Mouse (Mus musculus) small intestine, adult 2 months (tissue): ENCODE results near the gene Brca2.

Experiments
- CTCF ChIP-seq: fragments of 200-500 bp; IDR thresholded peaks from 2 replicates; pipeline ENCODE4 v1.5.1; 2012; ENCODE audit warnings: low read depth, mild to moderate bottlenecking, control low read depth, inconsistent platforms, low read length, moderate library complexity, mixed read lengths; ENCODE audit not compliant: insufficient replicate concordance, insufficient read length; ENCODE audit errors: extremely low read depth
- POLR2A ChIP-seq: fragments of 200-500 bp; IDR thresholded peaks from 2 replicates; pipeline ENCODE4 v1.6.1; 2012; ENCODE audit warnings: low read depth, mild to moderate bottlenecking, control low read depth, inconsistent platforms, low read length, moderate library complexity

DNA sequence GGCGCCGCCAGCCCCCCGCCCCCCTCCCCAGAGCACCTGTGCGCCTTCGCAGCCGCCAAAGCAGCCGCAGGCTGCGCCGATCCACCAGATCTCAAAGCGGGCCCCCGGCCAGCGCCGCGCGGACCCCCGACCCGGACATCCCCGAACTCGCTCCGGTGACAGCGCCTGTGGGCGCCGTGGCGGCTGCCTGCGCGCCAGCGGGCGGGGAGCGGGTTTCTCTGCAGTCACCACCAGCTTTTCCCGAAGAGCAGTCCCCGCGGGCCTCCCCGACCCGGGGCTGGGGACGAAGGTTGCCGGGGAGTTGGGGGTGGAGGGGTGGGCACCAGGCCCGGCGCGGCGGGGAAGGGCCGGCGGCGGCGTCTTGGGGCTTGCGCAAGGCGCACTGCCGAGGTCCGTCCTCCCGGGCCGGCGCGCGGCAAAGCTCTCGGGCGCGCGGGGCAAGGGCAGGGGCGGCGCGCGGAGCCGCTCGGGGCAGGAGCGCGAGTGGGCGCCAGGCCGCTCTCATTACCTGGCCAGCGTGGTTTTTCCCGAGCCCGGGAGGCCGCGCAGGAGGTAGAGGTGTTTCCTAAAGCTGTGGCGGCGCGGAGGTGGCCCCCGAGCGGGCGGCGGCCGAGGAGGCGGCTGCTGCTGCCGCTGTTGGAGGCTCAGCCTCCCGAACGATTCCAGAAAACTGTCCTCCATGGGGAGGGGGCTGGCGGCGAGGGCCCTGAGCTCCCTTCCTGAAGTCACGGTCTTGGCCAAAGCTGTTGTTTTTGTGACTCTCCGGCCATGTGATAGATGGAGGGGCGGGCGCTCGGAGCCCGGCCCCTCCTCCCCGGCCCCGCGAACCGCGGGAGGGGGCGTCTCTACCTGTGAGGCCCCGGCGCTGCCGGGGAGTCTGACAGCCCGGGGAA lies 71.6 kb downstream of the Brca2 start:
- peak; percentile 32 for TF ChIP-seq POLR2A
- TF ChIP-seq CTCF = no peak
